Mouse (Mus musculus) kidney, adult 8-10 months (tissue): Measurements from ENCODE around the gene Bbs9.

Experiments
- DNase-seq, 2 experiments: peaks; one replicate each; pipeline ENCODE4 v3.0.0; 2022

Bbs9 gene

GRCm38 (mm10) chr9:22640683-22641431, 165.3 kb downstream of the Bbs9 start:
- DNase-seq, result no peak

DNA sequence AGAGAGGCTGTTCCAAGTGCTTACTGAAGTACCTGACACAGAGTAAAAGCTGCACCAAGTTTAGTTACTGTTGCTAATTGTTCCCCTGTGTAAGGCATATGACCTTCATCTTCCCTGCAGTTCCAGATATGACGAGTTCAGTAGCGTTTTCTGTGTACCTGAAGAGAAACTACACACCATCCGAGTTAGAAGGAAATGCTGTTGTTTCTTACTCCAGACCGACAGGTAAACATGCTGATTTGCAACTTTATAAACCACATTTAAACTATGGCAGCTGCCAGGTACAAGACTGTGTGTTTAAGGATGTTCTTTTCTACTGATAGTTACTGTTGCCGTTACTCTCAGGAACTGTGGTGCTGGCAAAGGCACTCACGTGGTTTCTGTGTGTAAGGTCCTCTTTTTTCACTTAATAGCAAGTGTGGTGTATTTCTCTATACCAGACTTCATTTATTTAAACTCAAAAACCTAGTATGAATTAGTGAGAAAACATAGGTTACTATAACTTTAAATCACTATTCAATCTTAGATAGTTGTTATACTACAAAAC, 170.4 kb downstream of the Bbs9 start:
- DNase-seq, result no peak

DNA sequence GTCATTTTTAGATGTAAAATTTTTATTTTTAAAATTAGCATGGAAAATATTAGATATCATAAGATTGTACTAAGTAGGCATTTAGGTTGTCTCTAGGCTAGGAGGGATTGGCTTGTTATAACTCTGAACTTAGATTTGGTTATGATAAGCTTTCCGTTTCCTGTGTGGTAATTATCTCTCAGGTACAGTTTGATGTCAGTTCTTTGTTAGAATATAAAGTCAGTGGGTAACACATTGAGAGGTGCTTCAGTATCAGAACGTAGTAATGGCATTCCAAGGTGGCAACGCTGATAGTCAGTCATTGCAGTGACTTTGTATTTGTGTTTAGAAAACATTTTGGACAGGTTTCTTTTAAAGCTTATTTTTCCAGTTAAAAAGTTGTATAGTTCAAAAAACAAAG, 170.9 kb downstream of the Bbs9 start:
- DNase-seq, result no peak

DNA sequence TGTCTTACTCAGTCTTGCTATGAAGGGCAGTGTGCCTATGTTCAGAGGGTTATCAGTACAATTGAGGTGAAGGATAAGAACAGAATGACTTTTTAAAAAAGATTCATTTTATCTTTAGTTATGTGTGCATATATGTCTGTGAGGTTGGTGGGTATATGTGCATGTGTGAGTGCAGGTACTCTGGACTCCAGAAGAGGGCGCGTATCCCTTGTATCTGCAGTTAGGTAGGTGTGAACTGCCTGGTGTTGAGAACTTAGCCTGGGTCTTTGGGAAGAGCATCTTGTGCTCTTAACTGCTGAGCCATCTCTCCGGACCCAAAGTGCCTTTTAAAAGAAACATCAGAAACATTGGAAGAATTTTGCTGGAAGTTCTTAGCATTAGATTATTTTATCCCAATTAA, 172.6 kb downstream of the Bbs9 start:
- DNase-seq, result no peak

DNA sequence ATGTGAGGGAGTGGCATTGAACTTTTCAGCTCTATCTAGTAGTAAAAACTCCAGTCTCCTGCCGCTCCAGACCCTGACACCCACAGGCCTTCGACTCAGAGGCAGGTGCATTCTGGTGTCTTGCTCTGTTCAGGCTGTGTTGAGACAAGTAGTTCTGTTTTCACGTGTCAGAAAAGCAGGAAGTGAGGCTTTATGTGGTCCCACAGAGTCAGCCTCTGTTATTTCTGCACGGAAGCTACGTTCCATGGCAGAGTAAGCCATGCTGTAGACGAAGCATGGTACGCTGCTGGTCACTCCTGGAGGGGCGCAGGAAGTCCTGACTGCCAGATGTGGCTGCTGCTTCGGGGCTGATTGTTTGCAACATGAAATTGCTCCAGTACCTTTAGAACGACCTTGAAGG, 174.1 kb downstream of the Bbs9 start:
- no peak for DNase-seq

GRCm38 (mm10) chr9:22650781-22651180, 175.3 kb downstream of the Bbs9 start:
- no peak for DNase-seq

DNA sequence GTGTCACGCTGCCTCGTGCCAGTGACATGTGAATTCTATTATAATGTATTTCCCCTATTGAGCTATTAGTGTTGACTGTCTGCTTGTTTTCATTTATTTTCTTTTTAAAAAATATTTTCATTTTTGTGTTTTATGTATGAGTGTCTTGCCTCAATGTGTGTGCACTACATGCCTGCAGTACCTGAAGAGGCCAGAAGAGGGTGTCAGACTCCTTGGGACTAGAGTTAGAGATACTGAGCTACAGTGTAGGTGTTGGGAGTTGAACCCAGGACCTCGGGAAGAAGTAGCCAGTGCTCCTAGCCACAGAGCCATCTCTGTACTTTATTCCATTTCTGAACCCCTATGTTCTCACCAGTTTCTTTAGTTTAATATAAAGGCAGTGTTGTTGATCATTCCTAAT, 176.1 kb downstream of the Bbs9 start:
- DNase-seq, result no peak

GRCm38 (mm10) chr9:22654726-22655393, 179.3 kb downstream of the Bbs9 start:
- DNase-seq, result no peak

GRCm38 (mm10) chr9:22657216-22657615, 181.7 kb downstream of the Bbs9 start:
- DNase-seq, result no peak

DNA sequence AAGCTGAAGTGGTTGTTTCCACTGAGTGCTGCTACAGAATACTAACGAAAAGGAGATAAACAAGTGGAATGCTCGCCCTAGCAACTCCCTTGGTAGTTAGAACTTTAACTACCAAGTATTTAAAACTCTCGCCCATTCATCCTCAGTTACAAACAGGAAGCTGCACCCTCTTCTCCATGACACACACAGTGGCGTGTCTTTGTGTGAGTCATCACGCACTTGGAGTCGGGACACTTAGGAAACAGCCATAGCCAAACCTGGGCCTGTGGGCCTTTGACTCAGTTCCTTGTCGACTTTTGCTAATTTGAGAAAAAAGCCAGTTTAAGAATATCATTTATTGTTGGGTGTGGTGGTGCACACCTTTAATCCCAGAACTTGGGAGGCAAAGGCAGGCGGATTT, 189.6 kb downstream of the Bbs9 start:
- DNase-seq, result no peak

DNA sequence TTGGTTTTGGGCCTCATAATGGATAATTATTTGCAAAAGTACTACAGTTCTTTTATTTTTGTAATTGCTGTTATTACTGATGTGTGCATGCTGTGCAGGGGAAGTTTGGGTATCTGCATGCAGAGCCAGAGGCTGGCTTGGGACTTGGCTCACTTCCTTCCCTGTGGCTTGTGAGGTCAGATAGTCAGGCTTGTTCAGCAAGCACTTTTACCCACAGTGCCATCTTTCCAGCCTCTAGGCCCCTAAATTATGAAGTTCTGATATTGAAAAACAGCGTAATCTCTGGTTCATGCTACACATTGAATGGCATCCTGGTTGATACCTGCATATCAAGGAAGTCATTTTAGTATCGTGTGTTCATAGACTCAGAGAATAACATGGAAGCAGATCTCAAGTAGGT, 197.4 kb downstream of the Bbs9 start:
- DNase-seq, result no peak

GRCm38 (mm10) chr9:22677132-22677829, 201.8 kb downstream of the Bbs9 start:
- DNase-seq, result no peak

- DNase-seq, result no peak
Observed at GRCm38 (mm10) chr9:22677997-22678396, 202.5 kb downstream of the Bbs9 start.

DNA sequence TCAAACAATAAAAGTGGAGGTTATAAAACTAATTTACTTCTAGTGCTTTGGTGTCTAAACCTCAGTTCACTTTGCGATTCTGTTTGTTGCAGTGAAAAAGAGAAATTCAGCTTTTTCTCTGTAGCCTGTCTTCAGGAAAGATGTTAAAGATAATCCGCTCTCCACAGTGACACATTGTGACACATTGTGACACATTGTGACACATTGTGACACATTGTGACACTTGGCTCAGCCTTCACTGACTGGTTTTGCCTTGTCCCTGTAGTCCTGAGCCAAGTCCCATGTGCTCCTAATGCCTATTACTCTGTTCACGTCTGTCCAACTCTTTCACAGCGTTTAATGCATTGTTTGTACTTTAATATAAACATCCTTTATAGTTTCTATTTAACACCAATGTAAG, 203.0 kb downstream of the Bbs9 start:
- DNase-seq, result no peak

- DNase-seq, result no peak
Observed at GRCm38 (mm10) chr9:22679485-22679884, 204.0 kb downstream of the Bbs9 start.

- DNase-seq, result no peak
Observed at GRCm38 (mm10) chr9:22680031-22680430, 204.5 kb downstream of the Bbs9 start.

- DNase-seq, result no peak
Observed at GRCm38 (mm10) chr9:22680484-22680883, 205.0 kb downstream of the Bbs9 start.

GRCm38 (mm10) chr9:22683786-22684185, 208.3 kb downstream of the Bbs9 start:
- no peak for DNase-seq

DNA sequence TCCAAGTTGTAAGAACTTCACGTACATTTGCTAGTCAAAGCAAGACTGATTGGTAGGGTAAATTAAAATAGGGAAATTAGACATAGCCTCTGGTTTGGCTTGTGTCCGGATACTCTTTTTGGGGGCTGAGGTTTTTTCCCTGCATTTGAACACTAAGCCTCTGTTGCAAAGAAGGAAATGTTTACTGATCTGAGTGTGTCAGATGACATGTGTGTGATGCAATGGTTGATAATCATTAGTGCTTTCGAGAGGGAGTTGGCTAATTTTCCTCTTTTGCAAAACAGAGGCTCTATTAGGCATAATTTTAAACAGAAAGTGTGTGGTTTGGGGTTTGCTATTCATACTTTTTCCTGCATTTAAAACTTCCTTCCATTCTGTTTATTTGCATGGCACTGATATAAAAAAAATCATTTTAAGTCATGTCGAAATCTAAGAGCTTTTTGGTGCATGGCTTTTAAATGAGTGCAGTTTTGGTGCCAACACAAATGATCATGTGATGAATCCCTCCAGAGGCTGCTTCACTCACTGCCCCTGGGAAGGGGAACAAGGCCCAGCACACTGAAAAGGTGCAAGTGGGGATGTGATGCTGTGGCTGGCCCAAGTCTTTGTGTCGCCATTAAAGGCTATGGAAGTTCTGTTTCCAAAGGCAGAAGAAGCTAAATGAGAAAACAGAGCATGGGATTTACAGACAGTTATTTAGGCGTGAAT, 211.4 kb downstream of the Bbs9 start:
- no peak for DNase-seq

DNA sequence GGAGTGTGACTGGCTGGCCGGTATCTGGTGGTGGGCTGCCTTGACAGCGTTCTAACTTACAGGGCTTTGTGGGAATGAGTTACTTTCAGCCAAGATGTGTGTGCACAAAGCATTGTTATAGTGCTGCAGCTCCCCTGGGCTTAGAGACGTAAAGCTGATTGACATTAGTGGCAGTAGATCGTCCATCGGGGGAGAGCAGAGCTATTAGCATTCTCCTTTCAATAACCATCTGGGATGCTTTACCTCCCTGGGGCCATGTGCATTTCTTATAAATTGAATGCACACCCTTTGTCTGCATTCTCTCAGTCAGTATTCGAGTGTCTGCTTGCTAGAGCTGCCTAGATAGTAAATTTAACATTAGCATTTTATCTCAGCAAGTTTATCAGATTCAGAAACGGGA, 214.7 kb downstream of the Bbs9 start:
- no peak for DNase-seq

DNA sequence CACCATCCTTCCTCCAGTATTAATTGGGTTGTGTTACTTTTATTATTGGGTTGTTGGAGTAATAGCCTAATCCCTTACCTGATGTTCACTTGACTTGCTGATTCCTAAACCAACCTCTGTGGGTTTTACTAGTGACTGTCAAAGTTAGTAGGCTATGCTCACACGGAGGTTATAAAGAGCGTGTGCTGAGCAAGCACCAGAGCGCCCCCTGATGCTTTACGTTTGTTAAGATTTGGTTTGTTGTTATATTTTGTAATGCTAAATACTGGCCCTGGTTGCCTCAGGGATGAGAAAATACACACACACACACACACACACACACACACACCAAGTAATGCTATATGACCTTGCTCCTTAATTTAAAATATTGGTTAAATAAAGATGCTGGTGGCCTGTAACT, 219.9 kb downstream of the Bbs9 start:
- DNase-seq, result no peak

- no peak for DNase-seq
Observed at GRCm38 (mm10) chr9:22696809-22697374, 221.4 kb downstream of the Bbs9 start.

DNA sequence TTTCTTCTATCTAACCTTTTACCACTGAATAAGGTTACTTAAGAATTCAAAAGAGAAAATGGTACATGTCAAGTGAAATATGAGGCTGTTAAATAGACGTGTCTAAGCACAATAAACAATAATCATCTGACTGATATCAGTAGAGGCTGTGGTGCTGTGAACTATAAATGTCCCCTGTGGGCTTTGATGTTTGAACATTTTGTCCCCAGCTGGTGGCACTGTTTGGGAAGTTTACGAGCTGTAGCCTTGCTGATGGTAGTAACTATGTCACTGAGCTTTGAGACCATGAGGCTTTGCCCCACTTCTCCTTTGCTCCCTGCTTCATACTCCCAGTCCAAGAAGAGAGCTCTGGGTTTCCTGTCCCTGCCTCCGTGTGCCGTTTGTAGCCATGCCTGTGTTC, 222.3 kb downstream of the Bbs9 start:
- DNase-seq, result no peak
